Mouse (Mus musculus): Measurements from ENCODE around the gene Thsd1. TPM values are rescaled to one million over a fixed set of nuclear protein-coding genes. Genes with fewer than 3 reads are reported as not detected.
"Not testable (repeated sequence)": the region's sequence is repeated elsewhere in the genome, so short reads cannot be mapped to it uniquely, and the experiment has no call there.

Gene Thsd1
- total RNA-seq, 2 experiments from 2014 or later = 3.2 to 3.6 TPM

DNA sequence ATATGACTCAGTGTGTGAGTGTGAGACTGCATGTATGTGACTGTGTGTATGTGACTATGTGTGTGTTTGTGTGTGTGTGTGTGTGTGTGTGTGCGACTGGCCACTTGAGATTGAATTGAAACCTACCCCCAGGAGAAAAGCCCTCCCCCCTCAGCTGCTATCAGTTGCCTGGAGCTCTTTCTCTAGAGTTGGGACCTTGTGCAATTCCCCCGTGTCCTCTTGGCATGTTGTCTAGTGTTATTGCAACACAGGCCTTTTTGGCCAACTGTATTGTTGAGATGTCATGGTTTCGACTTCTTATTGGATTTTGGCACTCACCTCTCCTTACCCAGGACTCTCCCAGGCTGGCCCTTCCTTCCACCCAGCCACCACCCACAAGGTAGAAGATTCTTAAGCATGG is 35.2 kb downstream of the Thsd1 start:
- no peak for DNase-seq (ENCODE audit: low spot score in 2 of 2)

DNA sequence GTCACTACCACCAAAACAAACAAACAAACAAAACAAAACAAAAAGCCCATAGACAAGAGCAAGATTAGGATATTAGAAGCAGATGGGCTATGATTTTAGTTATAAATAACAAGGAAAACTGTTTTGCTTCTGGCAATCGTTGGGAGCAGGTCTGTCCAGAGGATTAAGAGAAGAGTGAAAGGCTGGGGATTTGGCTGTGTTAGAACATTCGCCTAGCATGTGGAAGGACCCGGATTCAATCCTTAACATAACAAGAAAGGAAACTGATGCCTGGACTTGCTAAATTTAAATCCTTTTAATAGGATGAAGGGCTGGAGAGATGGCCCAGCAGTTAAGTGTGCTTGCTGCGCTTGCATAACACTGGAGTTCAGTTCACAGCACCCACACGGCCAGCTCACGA is 37.2 kb downstream of the Thsd1 start:
- DNase-seq (ENCODE audit: low spot score in 2 of 2) = no peak

DNA sequence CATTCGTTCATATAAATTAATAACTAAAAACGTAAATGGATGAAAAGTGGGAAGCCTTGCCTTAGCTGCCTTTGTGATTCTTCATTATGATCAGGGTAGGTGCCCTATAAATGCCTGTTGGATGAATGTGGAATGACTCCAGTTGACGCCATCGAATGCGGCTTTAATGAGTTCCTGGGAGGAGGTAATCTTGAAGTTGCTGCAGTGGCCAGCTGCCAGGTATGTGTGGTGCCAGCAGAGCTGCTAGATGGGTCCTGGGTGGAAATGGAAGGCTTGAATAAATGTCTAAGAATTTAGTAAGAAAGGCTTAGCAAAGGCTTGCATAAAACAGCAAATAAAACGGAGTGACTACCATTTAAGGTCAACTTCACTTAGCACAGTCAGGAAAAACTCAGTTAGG is 37.7 kb downstream of the Thsd1 start:
- no peak for DNase-seq (ENCODE audit: low spot score in 2 of 2)

DNA sequence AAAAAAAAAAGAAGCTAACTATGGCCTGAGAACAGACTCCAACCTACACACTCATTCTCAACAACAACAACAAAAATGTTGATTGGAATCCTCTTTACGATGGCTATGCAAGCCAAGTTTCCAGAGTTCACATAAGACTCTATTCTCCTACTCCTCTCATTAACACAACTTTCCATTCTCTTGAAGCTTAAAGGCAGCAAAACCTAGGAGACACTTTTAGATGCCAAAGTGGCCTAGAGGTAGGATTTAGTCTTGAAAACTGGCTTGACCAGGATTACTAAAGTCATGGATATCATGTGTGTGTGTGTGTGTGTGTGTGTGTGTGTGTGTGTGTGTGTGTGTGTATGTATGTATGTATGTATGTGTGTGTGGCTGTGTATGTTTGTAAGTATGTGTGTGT is 38.1 kb downstream of the Thsd1 start:
- no peak for DNase-seq (ENCODE audit: low spot score in 2 of 2)

GRCm38 (mm10) chr8:22266809-22267208 is 39.7 kb downstream of the Thsd1 start:
- no peak for DNase-seq (ENCODE audit: low spot score in 2 of 2)

DNA sequence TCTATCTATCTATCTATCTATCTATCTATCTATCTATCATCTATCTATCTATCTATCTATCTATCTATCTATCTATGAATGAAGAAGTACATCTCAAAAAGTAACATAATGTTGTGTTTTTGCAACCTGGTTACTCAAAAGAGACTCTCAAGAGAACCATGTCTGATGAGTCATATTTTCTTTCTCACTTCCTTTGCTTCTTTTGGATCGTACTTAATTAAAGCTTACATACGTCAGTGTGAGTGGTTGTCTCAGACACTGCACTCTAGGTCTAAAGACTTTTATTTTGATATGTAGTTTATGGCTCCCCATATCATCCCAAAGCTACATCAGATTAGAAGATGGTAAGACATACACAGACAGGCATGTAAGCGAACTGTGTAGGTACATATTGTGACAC is 46.0 kb downstream of the Thsd1 start:
- no peak for DNase-seq (ENCODE audit: low spot score in 2 of 2)

DNA sequence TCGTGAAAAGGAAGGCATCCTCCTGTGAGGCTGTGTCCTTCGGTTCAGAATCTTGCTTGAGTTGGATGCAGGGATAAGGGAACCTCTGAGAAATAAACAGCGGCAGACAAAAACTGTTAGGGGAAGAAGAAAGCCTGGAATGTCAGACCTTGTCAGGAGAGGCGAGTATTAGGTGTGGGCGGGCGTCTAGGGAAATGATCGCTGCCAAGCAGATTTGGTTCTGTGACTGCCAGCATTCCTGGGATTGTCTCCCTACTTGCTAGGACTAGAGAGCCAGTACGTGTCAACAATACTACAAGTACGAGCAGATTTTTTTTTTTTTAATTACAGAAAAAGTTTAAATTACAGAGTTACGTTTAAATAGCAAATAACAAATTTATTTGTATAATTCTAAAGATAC is 47.5 kb downstream of the Thsd1 start:
- no peak for DNase-seq (ENCODE audit: low spot score in 2 of 2)

- no peak for DNase-seq (ENCODE audit: low spot score in 2 of 2)
Measured at GRCm38 (mm10) chr8:22282999-22283491, 55.9 kb downstream of the Thsd1 start, which contains the start of gene Tpte. TSS of gene Tpte (plus strand) at chr8:22283441.

- DNase-seq (ENCODE audit: low spot score in 2 of 2) = no peak
Measured at GRCm38 (mm10) chr8:22302326-22302725, 75.2 kb downstream of the Thsd1 start.

GRCm38 (mm10) chr8:22302896-22303306 is 75.8 kb downstream of the Thsd1 start:
- DNase-seq (ENCODE audit: low spot score in 2 of 2) = no peak

DNA sequence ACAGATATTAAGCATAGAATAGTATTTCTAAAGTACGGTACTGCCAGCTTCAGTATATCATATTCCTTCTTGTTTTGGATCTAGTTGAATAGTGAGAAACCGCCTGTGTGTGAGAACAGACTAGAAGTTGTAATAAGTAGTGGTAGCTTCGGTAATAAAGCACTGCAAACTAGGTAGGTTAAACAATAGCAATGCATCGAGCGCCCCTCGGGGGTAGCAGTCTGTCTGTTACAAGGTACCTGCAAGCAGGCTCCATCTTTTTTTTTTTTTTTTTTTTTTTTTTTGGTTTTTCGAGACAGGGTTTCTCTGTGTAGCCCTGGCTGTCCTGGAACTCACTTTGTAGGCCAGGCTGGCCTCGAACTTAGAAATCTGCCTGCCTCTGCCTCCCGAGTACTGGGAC is 76.9 kb downstream of the Thsd1 start:
- DNase-seq (ENCODE audit: low spot score in 2 of 2) = not testable (repeated sequence)

- DNase-seq (ENCODE audit: low spot score in 2 of 2) = no peak
Measured at GRCm38 (mm10) chr8:22306999-22307398, 79.9 kb downstream of the Thsd1 start.

Other genes starting within 250 kb of the Thsd1 start
- gene Atp7b, start 167.0 kb upstream of the Thsd1 start, total RNA-seq (2021) = 1 to 10 TPM; 1.4 to 2.0 TPM
- 10 to 100 TPM; 29.6 to 36.1 TPM for gene Alg11, start 166.6 kb upstream of the Thsd1 start, total RNA-seq (2021)
- not detected for gene Nek5, start 102.3 kb upstream of the Thsd1 start, total RNA-seq (2021)
- 1 to 10 TPM; 1.8 to 1.9 TPM for gene Nek3, start 60.9 kb upstream of the Thsd1 start, total RNA-seq (2021)
- gene Ckap2, start 41.5 kb upstream of the Thsd1 start, total RNA-seq (2021) = under 1 TPM; 0.14 to 0.42 TPM
- gene Vps36, start 34.5 kb upstream of the Thsd1 start, total RNA-seq (2021) = 10 to 100 TPM; 20.4 to 24.1 TPM
- not detected for gene Tpte, start 56.1 kb downstream of the Thsd1 start, total RNA-seq (2021)
- gene Slc25a15, start 171.3 kb downstream of the Thsd1 start, total RNA-seq (2021) = 10 to 100 TPM; 11.1 to 12.6 TPM
- 10 to 100 TPM; 25.3 to 25.6 TPM for gene Mrps31, start 184.0 kb downstream of the Thsd1 start, total RNA-seq (2021)